Mouse (Mus musculus): ENCODE measurements at regions not wholly inside any gene's neighbourhood (a gene's known extent, or its start where the extent isn't known, plus 50 kb on each side); places are given as distances from the start of the nearest gene placed in this dataset.

- no peak for TF ChIP-seq CTCF (IDR thresholded peaks at IDR 0.05)
- H3K9ac ChIP-seq (replicated peaks; ENCODE audit: low read length, poor library complexity, severe bottlenecking) = no peak overlapping the region
- 91% methylated on average over 8 of the region's 8 CpGs for WGBS
Observed at GRCm38 (mm10) chr10:111819755-111820451, 152.6 kb upstream of the Krr1 start.

GRCm38 (mm10) chr10:111824820-111825219 is 147.6 kb upstream of the Krr1 start:
- no peak for DNase-seq (ENCODE audit: low spot score)
- no peaks in the 10 kb centered on the region for H3K9me3 ChIP-seq (ENCODE audit: low read length)
- H3K9ac ChIP-seq (replicated peaks; ENCODE audit: low read length, poor library complexity, severe bottlenecking) = no peak overlapping the region
- no peak overlapping the region for H3K4me2 ChIP-seq (ENCODE audit: low read depth, low read length, poor library complexity, severe bottlenecking)
- H3K4me1 ChIP-seq (ENCODE audit: insufficient read depth, low read length) = no peaks in the 10 kb centered on the region
- TF ChIP-seq CTCF (IDR thresholded peaks at IDR 0.05) = no peak
- ATAC-seq (ENCODE audit: low FRiP score) = no peak
- H3K36me3 ChIP-seq (ENCODE audit: insufficient read depth, low read length) = no peaks in the 10 kb centered on the region
- no peak overlapping the region for H3K4me3 ChIP-seq (ENCODE audit: low read depth, low read length)
- H3K27ac ChIP-seq (ENCODE audit: low read depth, low read length) = no peak overlapping the region
- no peaks in the 10 kb centered on the region for H3K27me3 ChIP-seq (ENCODE audit: insufficient read depth, low read length)
- WGBS = 90% methylated on average over 4 of the region's 4 CpGs

More at GRCm38 (mm10) chr10:111819755-111820451, 152.6 kb upstream of the Krr1 start:
- DNase-seq (ENCODE audit: low spot score) (no peak), ATAC-seq (ENCODE audit: low FRiP score) (no peak)
- Histone ChIP-seq H3K4me3 (ENCODE audit: low read depth, low read length) (no peak overlapping the region), H3K36me3 (ENCODE audit: insufficient read depth, low read length) (no peaks in the 10 kb centered on the region), H3K4me2 (ENCODE audit: low read depth, low read length, poor library complexity, severe bottlenecking) (no peak overlapping the region), H3K9me3 (ENCODE audit: low read length) (no peaks in the 10 kb centered on the region), H3K4me1 (ENCODE audit: insufficient read depth, low read length) (no peaks in the 10 kb centered on the region), H3K27me3 (ENCODE audit: insufficient read depth, low read length) (no peaks in the 10 kb centered on the region), H3K27ac (ENCODE audit: low read depth, low read length) (no peak overlapping the region)

GRCm38 (mm10) chr10:111826033-111826754 is 146.3 kb upstream of the Krr1 start:
- Histone ChIP-seq H3K9ac (replicated peaks; ENCODE audit: low read length, poor library complexity, severe bottlenecking) (no peak overlapping the region), H3K4me3 (ENCODE audit: low read depth, low read length) (no peak overlapping the region), H3K9me3 (ENCODE audit: low read length) (no peaks in the 10 kb centered on the region), H3K27ac (ENCODE audit: low read depth, low read length) (no peak overlapping the region), H3K36me3 (ENCODE audit: insufficient read depth, low read length) (no peaks in the 10 kb centered on the region), H3K4me2 (ENCODE audit: low read depth, low read length, poor library complexity, severe bottlenecking) (no peak overlapping the region), H3K27me3 (ENCODE audit: insufficient read depth, low read length) (no peaks in the 10 kb centered on the region), H3K4me1 (ENCODE audit: insufficient read depth, low read length) (no peaks in the 10 kb centered on the region)
- no peak for DNase-seq (ENCODE audit: low spot score)
- WGBS = 83% methylated on average over 4 of the region's 4 CpGs
- ATAC-seq (ENCODE audit: low FRiP score) = no peak
- no peak for TF ChIP-seq CTCF (IDR thresholded peaks at IDR 0.05)

GRCm38 (mm10) chr10:111827246-111827645 is 145.2 kb upstream of the Krr1 start:
- Histone ChIP-seq H3K4me1 (ENCODE audit: insufficient read depth, low read length) (no peaks in the 10 kb centered on the region), H3K36me3 (ENCODE audit: insufficient read depth, low read length) (no peaks in the 10 kb centered on the region), H3K27me3 (ENCODE audit: insufficient read depth, low read length) (no peaks in the 10 kb centered on the region), H3K9me3 (ENCODE audit: low read length) (no peaks in the 10 kb centered on the region), H3K27ac (ENCODE audit: low read depth, low read length) (no peak overlapping the region), H3K4me3 (ENCODE audit: low read depth, low read length) (no peak overlapping the region), H3K4me2 (ENCODE audit: low read depth, low read length, poor library complexity, severe bottlenecking) (no peak overlapping the region), H3K9ac (replicated peaks; ENCODE audit: low read length, poor library complexity, severe bottlenecking) (no peak overlapping the region)
- ATAC-seq (ENCODE audit: low FRiP score) (no peak), DNase-seq (ENCODE audit: low spot score) (no peak)
- TF ChIP-seq CTCF (IDR thresholded peaks at IDR 0.05) = no peak
- WGBS = 64% methylated on average over 3 of the region's 3 CpGs

- H3K27me3 ChIP-seq (ENCODE audit: insufficient read depth, low read length) = no peaks in the 10 kb centered on the region
- H3K4me2 ChIP-seq (ENCODE audit: low read depth, low read length, poor library complexity, severe bottlenecking) = no peak overlapping the region
- 76% methylated on average over 4 of the region's 4 CpGs for WGBS
- no peak overlapping the region for H3K9ac ChIP-seq (replicated peaks; ENCODE audit: low read length, poor library complexity, severe bottlenecking)
- no peaks in the 10 kb centered on the region for H3K4me1 ChIP-seq (ENCODE audit: insufficient read depth, low read length)
- no peak overlapping the region for H3K4me3 ChIP-seq (ENCODE audit: low read depth, low read length)
- H3K36me3 ChIP-seq (ENCODE audit: insufficient read depth, low read length) = no peaks in the 10 kb centered on the region
- ATAC-seq (ENCODE audit: low FRiP score) (no peak), DNase-seq (ENCODE audit: low spot score) (no peak)
- no peak overlapping the region for H3K27ac ChIP-seq (ENCODE audit: low read depth, low read length)
- no peak for TF ChIP-seq CTCF (IDR thresholded peaks at IDR 0.05)
- no peaks in the 10 kb centered on the region for H3K9me3 ChIP-seq (ENCODE audit: low read length)
Observed at GRCm38 (mm10) chr10:111827930-111828329, 144.5 kb upstream of the Krr1 start.

GRCm38 (mm10) chr10:111828610-111829009 is 143.9 kb upstream of the Krr1 start:
- Histone ChIP-seq H3K4me1 (ENCODE audit: insufficient read depth, low read length) (no peaks in the 10 kb centered on the region), H3K4me2 (ENCODE audit: low read depth, low read length, poor library complexity, severe bottlenecking) (no peak overlapping the region), H3K36me3 (ENCODE audit: insufficient read depth, low read length) (no peaks in the 10 kb centered on the region), H3K27ac (ENCODE audit: low read depth, low read length) (no peak overlapping the region), H3K9me3 (ENCODE audit: low read length) (no peaks in the 10 kb centered on the region), H3K27me3 (ENCODE audit: insufficient read depth, low read length) (no peaks in the 10 kb centered on the region), H3K4me3 (ENCODE audit: low read depth, low read length) (no peak overlapping the region), H3K9ac (replicated peaks; ENCODE audit: low read length, poor library complexity, severe bottlenecking) (no peak overlapping the region)
- 93% methylated on average over 4 of the region's 4 CpGs for WGBS
- ATAC-seq (ENCODE audit: low FRiP score) (no peak), DNase-seq (ENCODE audit: low spot score) (no peak)
- no peak for TF ChIP-seq CTCF (IDR thresholded peaks at IDR 0.05)
